Mouse (Mus musculus): ENCODE measurements around the gene Gpatch3. TPM values are rescaled to one million over a fixed set of nuclear protein-coding genes. Genes with fewer than 3 reads are reported as not detected.

Gene Gpatch3
- total RNA-seq, 2 experiments from 2014 or later, result 6.2 to 10.0 TPM

GRCm38 (mm10) chr4:133584059-133584951 lies 9.8 kb downstream of the Gpatch3 start, which contains the start of gene Gpn2:
TSS of gene Gpn2 (plus strand) at chr4:133584362.
- intact Hi-C loops (cut with DNase I), result no loop called here
- peak; percentile 74 for DNase-seq

GRCm38 (mm10) chr4:133592570-133592969 lies 18.0 kb downstream of the Gpatch3 start:
- intact Hi-C loops (cut with DNase I), result loop anchor here (5.0 kb wide), 1 partner anchor 235 kb away; no protein-coding TSS in a partner anchor
- peak; percentile 73 for DNase-seq

GRCm38 (mm10) chr4:133595538-133595937 lies 21.0 kb downstream of the Gpatch3 start:
- no peak for DNase-seq
- intact Hi-C loops (cut with DNase I), result no loop called here

GRCm38 (mm10) chr4:133596084-133596483 lies 21.5 kb downstream of the Gpatch3 start:
- DNase-seq, result no peak
- intact Hi-C loops (cut with DNase I), result no loop called here

GRCm38 (mm10) chr4:133598616-133599015 lies 24.1 kb downstream of the Gpatch3 start:
- intact Hi-C loops (cut with DNase I), result no loop called here
- DNase-seq, result no peak

GRCm38 (mm10) chr4:133599116-133599515 lies 24.6 kb downstream of the Gpatch3 start:
- DNase-seq, result no peak
- intact Hi-C loops (cut with DNase I), result no loop called here

- intact Hi-C loops (cut with DNase I), result no loop called here
- DNase-seq, result peak; percentile 73
These were observed 25.1 kb downstream of the Gpatch3 start for GRCm38 (mm10) chr4:133599571-133600073.

- intact Hi-C loops (cut with DNase I), result no loop called here
- no peak for DNase-seq
These were observed 25.8 kb downstream of the Gpatch3 start for GRCm38 (mm10) chr4:133600306-133600705.

- no peak for DNase-seq
- intact Hi-C loops (cut with DNase I), result no loop called here
These were observed 27.2 kb downstream of the Gpatch3 start, which contains the start of gene Sfn for GRCm38 (mm10) chr4:133601721-133602218. TSS of gene Sfn (minus strand) at chr4:133602168.

GRCm38 (mm10) chr4:133603056-133603455 lies 28.5 kb downstream of the Gpatch3 start:
- intact Hi-C loops (cut with DNase I), result no loop called here
- DNase-seq, result no peak

GRCm38 (mm10) chr4:133604175-133604574 lies 29.6 kb downstream of the Gpatch3 start:
- no peak for DNase-seq

GRCm38 (mm10) chr4:133604856-133605255 lies 30.3 kb downstream of the Gpatch3 start:
- intact Hi-C loops (cut with DNase I), result no loop called here
- DNase-seq, result no peak

More at GRCm38 (mm10) chr4:133604175-133604574, 29.6 kb downstream of the Gpatch3 start:
- intact Hi-C loops (cut with DNase I), result no loop called here

- intact Hi-C loops (cut with DNase I), result no loop called here
- DNase-seq, result no peak
These were observed 30.8 kb downstream of the Gpatch3 start for GRCm38 (mm10) chr4:133605330-133605729.

- DNase-seq, result no peak
- intact Hi-C loops (cut with DNase I), result no loop called here
These were observed 32.7 kb downstream of the Gpatch3 start for GRCm38 (mm10) chr4:133607284-133607683.

GRCm38 (mm10) chr4:133609719-133610118 lies 35.2 kb downstream of the Gpatch3 start:
- intact Hi-C loops (cut with DNase I), result no loop called here

GRCm38 (mm10) chr4:133611815-133612214 lies 37.3 kb downstream of the Gpatch3 start:
- intact Hi-C loops (cut with DNase I), result no loop called here

More at GRCm38 (mm10) chr4:133609719-133610118, 35.2 kb downstream of the Gpatch3 start:
- DNase-seq, result peak; percentile 80

GRCm38 (mm10) chr4:133612416-133612815 lies 37.9 kb downstream of the Gpatch3 start:
- no peak for DNase-seq
- intact Hi-C loops (cut with DNase I), result no loop called here

More at GRCm38 (mm10) chr4:133611815-133612214, 37.3 kb downstream of the Gpatch3 start:
- no peak for DNase-seq

GRCm38 (mm10) chr4:133613026-133613425 lies 38.5 kb downstream of the Gpatch3 start:
- DNase-seq, result no peak
- intact Hi-C loops (cut with DNase I), result no loop called here

GRCm38 (mm10) chr4:133613867-133614266 lies 39.3 kb downstream of the Gpatch3 start:
- intact Hi-C loops (cut with DNase I), result no loop called here
- no peak for DNase-seq

- intact Hi-C loops (cut with DNase I), result no loop called here
These were observed 39.8 kb downstream of the Gpatch3 start for GRCm38 (mm10) chr4:133614274-133614761.

GRCm38 (mm10) chr4:133615416-133615815 lies 40.9 kb downstream of the Gpatch3 start:
- no peak for DNase-seq
- intact Hi-C loops (cut with DNase I), result no loop called here

More at GRCm38 (mm10) chr4:133614274-133614761, 39.8 kb downstream of the Gpatch3 start:
- peak; percentile 36 for DNase-seq
